Mouse (Mus musculus) spleen, adult 2 months (tissue): ENCODE data around the gene Immp2l.

ENCODE experiments used
- CTCF ChIP-seq: fragments of 200-500 bp; IDR thresholded peaks from 2 replicates; pipeline ENCODE4 v1.5.1; 2011; ENCODE audit warnings: mild to moderate bottlenecking, inconsistent platforms; ENCODE audit not compliant: insufficient read depth, insufficient read length, insufficient replicate concordance; ENCODE audit errors: extremely low read depth
- POLR2A ChIP-seq: fragments of 200-500 bp; IDR thresholded peaks from 2 replicates; pipeline ENCODE4 v1.6.1; 2011; ENCODE audit warnings: low read depth, low read length, inconsistent platforms

DNA sequence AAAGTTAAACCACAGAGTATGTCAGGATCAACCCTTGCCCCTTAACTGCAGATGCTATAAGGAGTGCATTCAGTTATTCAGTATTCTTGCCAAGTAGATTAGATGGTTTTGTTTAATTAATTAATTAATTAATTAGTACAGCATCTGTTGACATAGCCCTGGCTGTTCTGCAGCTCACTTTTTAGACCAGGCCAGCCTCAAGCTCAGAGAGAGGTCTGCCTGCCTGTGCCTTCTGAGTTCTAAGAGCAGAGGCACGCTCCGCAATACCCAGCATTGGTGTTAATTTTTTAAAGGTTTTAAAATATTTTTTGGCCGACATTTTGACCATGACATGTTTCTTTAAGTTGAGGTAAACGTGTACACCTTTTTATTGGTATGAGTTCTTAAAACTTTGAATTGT, 292.0 kb downstream of the Immp2l start:
- TF ChIP-seq CTCF (no peak), POLR2A (no peak)
